Mouse (Mus musculus): ENCODE data around the gene Ibtk. TPM values are rescaled to one million over a fixed set of nuclear protein-coding genes. Genes with fewer than 3 reads are reported as not detected.

The Ibtk gene
- polyA plus RNA-seq, 2 experiments, result 21.7 to 41.8 TPM

DNA sequence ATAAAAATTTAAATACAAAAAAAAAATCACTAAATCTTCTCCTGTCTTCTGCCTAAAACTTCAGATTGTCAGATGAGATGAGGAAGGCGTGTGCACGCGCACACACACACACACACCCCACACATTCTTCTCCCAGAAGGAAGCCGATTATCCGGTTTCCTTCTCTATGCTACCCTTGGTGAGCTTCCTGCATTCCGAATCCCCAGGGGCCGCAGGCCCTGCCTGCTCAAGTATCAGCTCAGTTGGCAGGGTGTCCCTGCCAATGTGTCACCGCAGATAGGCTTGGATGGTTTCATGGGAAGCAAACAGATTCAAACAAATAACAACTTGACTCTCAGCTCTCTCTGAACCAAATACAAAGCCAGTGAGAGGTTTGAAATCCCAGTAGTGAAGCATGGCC is 86.0 kb downstream of the Ibtk start:
- DNase-seq (ENCODE audit: low spot score) (peak; percentile 23), ATAC-seq (ENCODE audit: low FRiP score, low read depth) (no peak)
- 33% methylated on average over 8 of the region's 8 CpGs for WGBS
- H3K9me3 ChIP-seq (ENCODE audit: control insufficient read depth, low read length), result no peaks in the 10 kb centered on the region
- no peaks in the 10 kb centered on the region for H3K36me3 ChIP-seq (ENCODE audit: control insufficient read depth, insufficient read depth, low read length)
- no peak overlapping the region for H3K4me3 ChIP-seq (replicated peaks; ENCODE audit: low read length)
- TF ChIP-seq POLR2A (IDR thresholded peaks at IDR 0.05; ENCODE audit: borderline replicate concordance, extremely low read depth, insufficient read depth, insufficient read length), result no peak
- no peaks in the 10 kb centered on the region for H3K4me1 ChIP-seq (ENCODE audit: control insufficient read depth, insufficient read depth, low read length)
- no peak overlapping the region for H3K4me2 ChIP-seq (replicated peaks; ENCODE audit: low read depth, low read length, severe bottlenecking)
- no peak overlapping the region for H3K9ac ChIP-seq (ENCODE audit: low read depth, low read length, severe bottlenecking)
- H3K27me3 ChIP-seq (ENCODE audit: control insufficient read depth, insufficient read depth, low read length), result no peaks in the 10 kb centered on the region
- no peak overlapping the region for H3K27ac ChIP-seq (replicated peaks; ENCODE audit: low read depth, low read length)

DNA sequence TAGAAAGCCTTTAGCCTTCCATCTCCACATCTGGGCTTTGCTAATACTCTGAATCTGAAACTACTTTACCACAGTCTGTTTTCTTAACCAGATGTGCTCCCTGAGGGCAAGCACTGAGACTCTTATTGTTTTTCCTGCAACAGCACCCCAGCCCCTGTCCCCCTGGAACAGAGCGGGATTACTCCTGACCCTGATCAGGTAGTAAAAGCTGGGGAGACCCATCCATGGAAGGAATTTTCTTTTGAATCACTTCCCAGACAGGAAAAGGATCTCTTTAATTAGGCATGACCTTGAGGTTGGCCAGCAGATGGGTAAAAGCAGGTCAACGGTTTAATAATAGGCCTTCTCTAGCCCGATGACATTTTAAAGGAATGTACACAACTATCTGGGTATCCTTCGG is 95.7 kb downstream of the Ibtk start:
- whole genome bisulfite sequencing, result 53% methylated on average over 4 of the region's 4 CpGs
- TF ChIP-seq POLR2A (IDR thresholded peaks at IDR 0.05; ENCODE audit: borderline replicate concordance, extremely low read depth, insufficient read depth, insufficient read length), result no peak
- Histone ChIP-seq H3K36me3 (ENCODE audit: control insufficient read depth, insufficient read depth, low read length) (no peaks in the 10 kb centered on the region), H3K4me2 (replicated peaks; ENCODE audit: low read depth, low read length, severe bottlenecking) (no peak overlapping the region), H3K27ac (replicated peaks; ENCODE audit: low read depth, low read length) (no peak overlapping the region), H3K4me3 (replicated peaks; ENCODE audit: low read length) (no peak overlapping the region), H3K27me3 (ENCODE audit: control insufficient read depth, insufficient read depth, low read length) (no peaks in the 10 kb centered on the region), H3K9me3 (ENCODE audit: control insufficient read depth, low read length) (no peaks in the 10 kb centered on the region), H3K9ac (ENCODE audit: low read depth, low read length, severe bottlenecking) (no peak overlapping the region), H3K4me1 (ENCODE audit: control insufficient read depth, insufficient read depth, low read length) (no peaks in the 10 kb centered on the region)
- no peak for DNase-seq (ENCODE audit: low spot score)
- no peak for ATAC-seq (ENCODE audit: low FRiP score, low read depth)

DNA sequence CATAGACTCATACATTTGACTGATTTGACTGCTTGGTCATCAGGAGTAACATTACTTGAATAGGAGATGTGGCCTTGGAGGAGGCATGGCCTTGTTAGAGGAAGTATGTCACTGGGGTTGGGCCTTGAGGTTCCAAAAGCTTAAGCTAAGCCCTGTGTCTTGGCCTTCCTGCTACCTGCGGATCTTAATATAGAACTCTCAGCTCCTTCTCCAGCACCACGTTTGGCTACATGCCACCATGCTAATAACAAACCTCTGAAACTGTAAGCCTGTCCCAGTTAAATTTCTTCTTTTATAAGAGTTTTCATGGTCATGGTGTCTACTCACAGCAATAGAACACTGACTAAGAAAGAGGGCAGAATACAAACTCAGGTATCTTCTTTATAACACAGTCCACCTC is 110.9 kb downstream of the Ibtk start:
- H3K4me3 ChIP-seq (replicated peaks; ENCODE audit: low read length), result no peak overlapping the region
- no peak for TF ChIP-seq POLR2A (IDR thresholded peaks at IDR 0.05; ENCODE audit: borderline replicate concordance, extremely low read depth, insufficient read depth, insufficient read length)
- H3K27me3 ChIP-seq (ENCODE audit: control insufficient read depth, insufficient read depth, low read length), result no peaks in the 10 kb centered on the region
- 84% methylated on average over 2 of the region's 2 CpGs for WGBS
- no peaks in the 10 kb centered on the region for H3K9me3 ChIP-seq (ENCODE audit: control insufficient read depth, low read length)
- no peak overlapping the region for H3K4me2 ChIP-seq (replicated peaks; ENCODE audit: low read depth, low read length, severe bottlenecking)
- DNase-seq (ENCODE audit: low spot score) (no peak), ATAC-seq (ENCODE audit: low FRiP score, low read depth) (no peak)
- no peak overlapping the region for H3K9ac ChIP-seq (ENCODE audit: low read depth, low read length, severe bottlenecking)
- H3K4me1 ChIP-seq (ENCODE audit: control insufficient read depth, insufficient read depth, low read length), result no peaks in the 10 kb centered on the region
- no peaks in the 10 kb centered on the region for H3K36me3 ChIP-seq (ENCODE audit: control insufficient read depth, insufficient read depth, low read length)
- no peak overlapping the region for H3K27ac ChIP-seq (replicated peaks; ENCODE audit: low read depth, low read length)

Other genes starting within 250 kb of the Ibtk start
- 19.7 and 24.7 TPM in 2 replicates for gene Tpbg, start 93.0 kb upstream of the Ibtk start, polyA plus RNA-seq (2012; rRNA removed)
- 29.3 and 30.4 TPM in 2 replicates for gene Tpbg, start 93.0 kb upstream of the Ibtk start, polyA plus RNA-seq (2014; fragmentation: Nextera tagmentation; extraction: Ambion mirVana)

All from limb, embryonic 14.5 days (tissue).